Mouse (Mus musculus) ES-E14 (cell line): Measurements from ENCODE around the gene Ear14. TPM values are rescaled to one million over a fixed set of nuclear protein-coding genes. Genes with fewer than 3 reads are reported as not detected.
"Not testable (repeated sequence)": the region's sequence is repeated elsewhere in the genome, so short reads cannot be mapped to it uniquely, and the experiment has no call there.

ENCODE experiments used
- DNase-seq: peaks from one replicate; pipeline ENCODE4 v3.0.0-alpha.2; 2013; ENCODE audit warnings: low read depth, low spot score
- H3K27ac ChIP-seq: 2 replicates; pipeline ENCODE4 v1.5.1; 2012; ENCODE audit warnings: low read depth, mild to moderate bottlenecking, low read length, moderate library complexity, mixed read lengths; ENCODE audit not compliant: poor library complexity, insufficient read depth, severe bottlenecking
- H3K36me3 ChIP-seq: 2 replicates; pipeline ENCODE4 v1.6.1; 2012; ENCODE audit warnings: mild to moderate bottlenecking, low read length, moderate library complexity, mixed read lengths; ENCODE audit not compliant: control insufficient read depth, poor library complexity, insufficient read depth, severe bottlenecking
- H3K4me1 ChIP-seq, 2 experiments: fragments of 150-350 bp in 1 of 2; sonication (generic) in 1 of 2; 2 replicates each; pipeline ENCODE4 v1.6.1; 2012; ENCODE audit warnings: low read length in 2 of 2, mild to moderate bottlenecking in 1 of 2, mixed read lengths in 1 of 2; ENCODE audit not compliant: control insufficient read depth in 2 of 2, insufficient read depth in 2 of 2, poor library complexity in 1 of 2
- H3K4me3 ChIP-seq, 2 experiments: fragments of 150-350 bp in 1 of 2; sonication (generic) in 1 of 2; 2 replicates each; pipeline ENCODE4 v1.5.1; 2012; ENCODE audit warnings: low read length in 2 of 2, low read depth in 1 of 2, mild to moderate bottlenecking in 1 of 2, mixed read lengths in 1 of 2; ENCODE audit not compliant: insufficient read depth in 1 of 2, poor library complexity in 1 of 2, severe bottlenecking in 1 of 2
- H3K9ac ChIP-seq: 2 replicates; pipeline ENCODE4 v1.6.1; 2012; ENCODE audit warnings: low read depth, mild to moderate bottlenecking, low read length, mixed read lengths; ENCODE audit not compliant: poor library complexity, insufficient read depth, severe bottlenecking
- H3K9me3 ChIP-seq: fragments of 150-350 bp; sonication (generic); 2 replicates; pipeline ENCODE4 v1.6.1; 2012; ENCODE audit warnings: low read depth, mild to moderate bottlenecking, low read length; ENCODE audit not compliant: control insufficient read depth, insufficient read depth
- CHD2 ChIP-seq: IDR thresholded peaks from 2 replicates; pipeline ENCODE4 v1.6.1; 2014; ENCODE audit warnings: mild to moderate bottlenecking, low read depth, low read length, inconsistent platforms
- HCFC1 ChIP-seq: IDR thresholded peaks from 2 replicates; pipeline ENCODE4 v1.6.1; 2012; ENCODE audit warnings: low read length, inconsistent platforms, borderline replicate concordance; ENCODE audit not compliant: insufficient read depth
- MAFK ChIP-seq: IDR thresholded peaks from 2 replicates; pipeline ENCODE4 v1.6.1; 2014; ENCODE audit warnings: mild to moderate bottlenecking, low read depth, low read length, inconsistent platforms; ENCODE audit not compliant: insufficient read depth
- ZC3H11A ChIP-seq: IDR thresholded peaks from 2 replicates; pipeline ENCODE4 v1.6.1; 2012; ENCODE audit warnings: low read depth, mild to moderate bottlenecking, inconsistent platforms, low read length, borderline replicate concordance
- ZNF384 ChIP-seq: IDR thresholded peaks from 2 replicates; pipeline ENCODE4 v1.6.1; 2012; ENCODE audit warnings: low read depth, low read length, inconsistent platforms
- in situ Hi-C, 2 experiments: fragments of 600-800 bp; cut with MboI; formaldehyde crosslinking; loops; one replicate each; pipeline ENCODE4 v1.15.1; 2025; ENCODE audit warnings: low sequenced_read_pairs in 2 of 2, inconsistent platforms in 1 of 2; ENCODE audit not compliant: unreplicated experiment in 2 of 2
- total RNA-seq: library from RNA; depleted of rRNA; stranded (reverse); fragments of 300-350 nt; gene quantifications from 2 replicates; pipeline ENCODE4 v1.2.3, GENCODE M21; 2012

The Ear14 gene
- total RNA-seq, 1 experiment = not detected

GRCm38 (mm10) chr14:51195681-51196080 lies 7.5 kb upstream of the Ear14 start:
- in situ Hi-C loops = no loop called here
- H3K27ac ChIP-seq = no peak overlapping the region
- H3K4me1 ChIP-seq = peaks cover 0 to 2% of the 10 kb centered on the region in 2 experiments; a peak in 1 of 4 replicates
- peak; percentile 98 for TF ChIP-seq MAFK
- TF ChIP-seq ZNF384 = no peak
- no peak for TF ChIP-seq ZC3H11A
- no peak for TF ChIP-seq CHD2
- no peak overlapping the region for H3K4me3 ChIP-seq
- no peak overlapping the region for H3K9ac ChIP-seq
- peak; percentile 51 for DNase-seq
- H3K36me3 ChIP-seq = no peaks in the 10 kb centered on the region
- no peaks in the 10 kb centered on the region for H3K9me3 ChIP-seq

DNA sequence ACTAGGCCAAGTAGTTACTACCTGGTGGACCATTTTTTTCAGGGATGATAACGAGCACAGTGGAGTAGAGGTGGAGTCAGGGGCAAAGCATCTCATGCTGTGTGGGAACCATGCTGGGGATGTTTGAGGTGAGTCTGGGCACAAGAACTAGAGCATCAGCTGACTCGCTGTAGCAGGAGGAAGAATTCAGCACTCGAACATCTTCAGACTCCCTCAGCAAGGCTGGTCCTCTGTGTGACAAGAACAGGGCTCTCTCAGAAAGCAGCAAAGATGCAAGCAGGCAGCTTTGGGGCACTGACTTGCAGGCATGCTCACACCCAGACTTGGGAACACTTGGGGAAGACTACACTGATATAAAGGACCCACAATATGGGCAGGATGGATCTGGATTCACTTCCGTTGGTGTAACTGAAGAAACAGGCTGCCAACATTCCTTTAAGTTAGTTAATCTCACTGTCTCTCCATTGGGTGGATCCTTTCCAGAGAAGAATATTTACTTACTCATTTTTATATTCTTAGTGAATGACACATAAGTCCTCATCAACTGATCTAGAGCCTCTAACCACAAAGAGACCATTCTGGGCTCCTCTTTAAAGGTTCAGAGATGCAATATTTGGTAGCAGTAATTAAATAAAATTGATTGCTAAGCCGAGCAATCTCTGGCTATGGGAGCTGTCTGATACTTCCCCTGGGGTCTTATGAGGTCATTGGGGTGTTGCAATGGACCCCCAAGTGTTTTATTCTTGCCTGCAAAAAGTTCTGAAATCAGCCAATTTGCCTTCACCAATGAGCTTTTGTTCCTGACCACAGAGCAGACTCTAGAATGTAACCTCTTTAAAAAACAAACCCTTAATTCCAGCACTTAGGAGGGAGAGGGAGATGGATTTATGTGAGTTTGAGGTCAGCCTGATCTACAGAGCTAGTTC lies 3.8 kb upstream of the Ear14 start, which contains the start of gene Ang2:
TSS of gene Ang2 (minus strand) at position 51 of the 926 bp plus-strand sequence.
- no peak for DNase-seq
- no peak within 1 kb of the TSS for H3K9ac ChIP-seq
- no peak within 1 kb of the TSS for H3K27ac ChIP-seq
- TF ChIP-seq MAFK (no peak), CHD2 (no peak), ZC3H11A (no peak), ZNF384 (no peak), HCFC1 (no peak)
- H3K4me3 ChIP-seq = no peak within 1 kb of the TSS
- H3K36me3 ChIP-seq = no peaks in the 10 kb centered on the region
- no peaks in the 10 kb centered on the region for H3K9me3 ChIP-seq
- peaks cover 0 to 2% of the 10 kb centered on the region in 2 experiments; a peak in 1 of 4 replicates for H3K4me1 ChIP-seq
- in situ Hi-C loops = no loop called here

DNA sequence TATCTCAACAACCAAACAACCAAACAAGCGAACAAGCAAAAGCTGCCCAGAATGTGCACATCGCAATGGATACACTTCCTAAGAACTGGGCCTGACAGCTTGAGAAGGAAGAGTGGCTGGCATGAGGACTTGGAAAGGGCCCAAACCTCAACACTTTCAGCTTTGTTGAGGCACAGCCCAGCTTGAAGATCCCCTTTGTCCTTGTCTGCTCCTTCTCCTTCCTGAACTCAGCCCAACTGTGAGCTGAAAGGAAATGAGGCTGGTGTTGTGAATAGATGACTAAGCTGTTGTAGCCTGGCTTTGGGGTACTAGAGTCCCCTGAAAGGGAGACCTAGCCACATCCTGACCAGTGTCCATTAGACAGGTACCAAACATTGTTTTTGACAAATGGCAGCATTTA lies 3.1 kb upstream of the Ear14 start:
- in situ Hi-C loops = no loop called here
- no peak overlapping the region for H3K4me3 ChIP-seq
- H3K36me3 ChIP-seq = no peaks in the 10 kb centered on the region
- TF ChIP-seq MAFK = no peak
- no peak for TF ChIP-seq ZC3H11A
- TF ChIP-seq CHD2 = no peak
- no peak for TF ChIP-seq ZNF384
- TF ChIP-seq HCFC1 = no peak
- DNase-seq = no peak
- H3K4me1 ChIP-seq = peaks cover 0 to 2% of the 10 kb centered on the region in 2 experiments; a peak in 1 of 4 replicates
- H3K27ac ChIP-seq = no peak overlapping the region
- H3K9me3 ChIP-seq = no peaks in the 10 kb centered on the region
- no peak overlapping the region for H3K9ac ChIP-seq

GRCm38 (mm10) chr14:51200466-51200865 lies 2.7 kb upstream of the Ear14 start:
- no peaks in the 10 kb centered on the region for H3K36me3 ChIP-seq
- no peak overlapping the region for H3K9ac ChIP-seq
- in situ Hi-C loops = no loop called here
- H3K4me3 ChIP-seq = no peak overlapping the region
- H3K27ac ChIP-seq = no peak overlapping the region
- no peak for DNase-seq
- H3K9me3 ChIP-seq = no peaks in the 10 kb centered on the region
- no peak for TF ChIP-seq CHD2
- no peaks in the 10 kb centered on the region for H3K4me1 ChIP-seq

- in situ Hi-C loops, H3K4me3 ChIP-seq, DNase-seq, H3K36me3 ChIP-seq, H3K4me1 ChIP-seq, H3K27ac ChIP-seq, H3K9me3 ChIP-seq, H3K9ac ChIP-seq: not testable (repeated sequence)
Observed at GRCm38 (mm10) chr14:51220075-51220474, 16.9 kb downstream of the Ear14 start.

DNA sequence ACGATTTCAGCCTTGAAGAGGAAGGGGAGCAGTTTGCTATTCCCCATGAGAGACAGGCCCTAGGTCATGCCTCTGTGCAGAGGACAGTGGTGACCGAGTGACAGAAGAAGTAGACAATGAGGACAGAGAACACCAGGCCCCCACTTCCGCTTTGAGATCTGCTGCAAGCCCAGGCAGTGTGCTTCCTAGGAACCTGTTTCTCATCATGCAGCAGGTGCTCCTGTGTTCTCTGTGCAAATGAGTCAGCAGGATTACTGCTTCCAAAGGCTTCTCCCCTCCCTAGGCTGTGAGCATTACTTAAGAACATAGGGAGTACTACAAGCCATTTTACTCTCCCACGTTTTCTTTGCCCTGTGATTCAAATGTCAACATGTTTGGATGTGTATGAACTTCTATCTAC lies 26.5 kb downstream of the Ear14 start:
- H3K27ac ChIP-seq, H3K36me3 ChIP-seq, H3K4me1 ChIP-seq, in situ Hi-C loops, H3K4me3 ChIP-seq, DNase-seq, H3K9ac ChIP-seq, H3K9me3 ChIP-seq: not testable (repeated sequence)

GRCm38 (mm10) chr14:51237488-51237887 lies 34.3 kb downstream of the Ear14 start:
- H3K36me3 ChIP-seq, H3K9me3 ChIP-seq, H3K27ac ChIP-seq, H3K4me1 ChIP-seq, DNase-seq, H3K4me3 ChIP-seq, H3K9ac ChIP-seq, in situ Hi-C loops: not testable (repeated sequence)
